Mouse (Mus musculus): ENCODE measurements around the gene Btg2.

DNA sequence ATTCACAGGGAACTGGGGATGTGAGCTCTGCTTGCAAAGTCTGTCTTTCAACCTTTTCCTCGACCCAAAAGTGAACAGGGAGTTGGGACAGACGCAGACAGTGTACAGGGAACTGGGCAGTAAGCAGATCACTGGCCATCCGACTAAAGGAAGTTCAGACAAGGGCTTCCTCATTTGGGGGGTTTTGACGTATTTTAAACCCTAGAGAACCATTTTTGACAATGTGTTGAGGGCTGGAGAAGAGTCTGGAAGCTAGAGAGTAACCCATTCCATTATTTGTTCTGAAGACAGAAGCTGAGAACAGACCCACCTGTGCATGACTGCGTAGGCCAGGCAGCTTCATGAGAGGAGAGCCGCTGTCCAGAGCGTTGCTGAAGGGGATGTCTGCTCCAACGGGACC is 4.8 kb upstream of the Btg2 start:
- TF ChIP-seq GATA1 (IDR thresholded peaks at IDR 0.05; ENCODE audit: borderline replicate concordance, low read length) (no peak), FLI1 (IDR thresholded peaks at IDR 0.05; ENCODE audit: low read length) (no peak)
